Mouse (Mus musculus) megakaryocyte-erythroid progenitor cell, adult 5 weeks (primary cell): ENCODE measurements around the gene Colq. TPM values are rescaled to one million over a fixed set of nuclear protein-coding genes. Genes with fewer than 3 reads are reported as not detected.

Experiments used
- polyA plus RNA-seq: library from polyadenylated mRNA; stranded (reverse); fragments of >175 nt; gene quantifications from 2 replicates; pipeline ENCODE4 v1.2.3, GENCODE M21; 2012

Gene Colq
- polyA plus RNA-seq = 0.11 and 0.25 TPM in 2 replicates

GRCm38 (mm10) chr14:31591243-31591642, at the start of gene Colq:
Colq (minus strand) TSS chr14:31591343.

GRCm38 (mm10) chr14:31640346-31640889, 49.3 kb upstream of the Colq start, which contains the start of gene Gm49387:
Gm49387 (minus strand) TSS chr14:31640878.

DNA sequence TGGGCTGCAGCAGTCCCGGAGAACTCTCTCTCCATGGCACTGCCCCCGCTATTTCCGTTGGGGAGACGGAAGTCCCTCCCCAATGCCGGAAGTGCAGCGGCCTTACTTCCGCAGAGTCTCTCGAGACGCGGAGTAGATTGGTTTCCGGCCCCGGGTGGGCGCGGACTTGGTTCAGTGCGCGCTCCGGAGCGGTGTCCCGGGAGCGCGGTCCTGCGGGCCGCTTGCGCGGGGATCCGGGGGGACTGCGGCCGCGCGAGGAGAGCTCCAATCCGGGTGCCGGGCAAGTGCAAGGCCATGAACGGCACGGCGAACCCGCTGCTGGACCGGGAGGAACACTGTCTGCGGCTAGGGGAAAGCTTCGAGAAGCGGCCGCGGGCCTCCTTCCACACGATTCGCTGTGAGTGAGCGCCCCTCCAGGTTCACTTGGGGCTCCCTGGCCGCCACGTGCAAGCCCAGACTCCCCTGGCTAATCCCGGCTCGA, 96.1 kb downstream of the Colq start, which contains the start of gene Mettl6:
Gene Mettl6 (minus strand): TSS at position 66 of the 481 bp plus-strand sequence.

DNA sequence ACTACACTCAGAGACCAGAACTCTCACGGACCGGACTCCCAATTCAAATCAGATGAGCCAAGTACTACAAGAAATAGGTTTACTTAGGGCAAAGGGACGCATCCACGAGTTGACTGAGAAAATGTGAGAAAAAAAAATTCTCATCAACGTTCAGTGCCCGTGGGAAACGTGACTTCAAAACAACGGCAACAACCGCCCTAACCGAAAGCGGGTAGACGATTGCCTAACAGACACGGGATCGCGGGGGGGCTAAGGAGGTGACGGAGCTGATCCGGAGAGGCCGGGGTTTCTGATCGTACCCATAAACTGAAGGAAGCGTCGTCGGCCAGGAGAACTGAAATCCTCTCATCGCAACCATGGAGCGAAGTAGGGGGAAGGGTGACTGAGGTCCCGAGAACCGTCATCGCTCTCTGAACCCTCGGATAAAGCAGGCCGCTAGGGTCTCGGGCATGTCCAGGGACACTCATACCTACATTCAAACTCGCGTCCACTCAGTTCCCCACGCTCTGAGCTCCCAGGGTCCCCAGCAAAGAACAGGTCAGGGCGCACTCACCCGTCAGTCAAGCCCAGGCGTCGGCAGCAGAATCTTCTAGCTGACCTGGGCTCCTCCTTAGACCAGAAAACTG, 96.7 kb downstream of the Colq start, which contains the start of gene Eaf1:
Gene Eaf1 (plus strand): TSS at position 51 of the 626 bp plus-strand sequence.

Other genes starting within 250 kb of the Colq start
- gene Sh3bp5, start 155.3 kb downstream of the Colq start, polyA plus RNA-seq = 8.4 and 10.5 TPM in 2 replicates
- gene Eaf1, start 96.9 kb downstream of the Colq start, polyA plus RNA-seq = 190 and 197 TPM in 2 replicates
- gene Mettl6, start 96.3 kb downstream of the Colq start, polyA plus RNA-seq = 4.2 TPM in 2 replicates
- not detected in 2 replicates for gene Gm49387, start 49.5 kb upstream of the Colq start, polyA plus RNA-seq
- 4.8 and 6.4 TPM in 2 replicates for gene Btd, start 49.7 kb upstream of the Colq start, polyA plus RNA-seq
- gene Hacl1, start 49.9 kb upstream of the Colq start, polyA plus RNA-seq = 1.7 and 2.7 TPM in 2 replicates
- 3.9 and 5.1 TPM in 2 replicates for gene Ankrd28, start 239.3 kb upstream of the Colq start, polyA plus RNA-seq